Mouse (Mus musculus) cerebellum, adult 11 months (tissue): ENCODE measurements at regions not wholly inside any gene's neighbourhood (a gene's known extent, or its start where the extent isn't known, plus 50 kb on each side); places are given as distances from the start of the nearest gene placed in this dataset.

Source experiments
- DNase-seq: peaks from one replicate; pipeline ENCODE4 v3.0.0; 2022

- no peak for DNase-seq
These were observed 698.9 kb downstream of the Diaph3 start for GRCm38 (mm10) chr14:86441895-86442679.

GRCm38 (mm10) chr14:86437383-86437782, 703.7 kb downstream of the Diaph3 start:
- DNase-seq: no peak

GRCm38 (mm10) chr14:86435345-86435744, 705.7 kb downstream of the Diaph3 start:
- DNase-seq: no peak

- no peak for DNase-seq
These were observed 709.7 kb downstream of the Diaph3 start for GRCm38 (mm10) chr14:86431215-86431816.

- DNase-seq: no peak
These were observed 719.2 kb downstream of the Diaph3 start for GRCm38 (mm10) chr14:86421881-86422280.

- no peak for DNase-seq
These were observed 721.0 kb downstream of the Diaph3 start for GRCm38 (mm10) chr14:86419959-86420598.

GRCm38 (mm10) chr14:86396876-86397275, 744.2 kb downstream of the Diaph3 start:
- no peak for DNase-seq

- no peak for DNase-seq
These were observed 745.1 kb downstream of the Diaph3 start for GRCm38 (mm10) chr14:86395951-86396361.

GRCm38 (mm10) chr14:86395531-86395930, 745.5 kb downstream of the Diaph3 start:
- no peak for DNase-seq

GRCm38 (mm10) chr14:86395068-86395467, 746.0 kb downstream of the Diaph3 start:
- no peak for DNase-seq

- no peak for DNase-seq
These were observed 755.9 kb downstream of the Diaph3 start for GRCm38 (mm10) chr14:86385136-86385535.

- no peak for DNase-seq
These were observed 776.0 kb downstream of the Diaph3 start for GRCm38 (mm10) chr14:86365032-86365431.

- DNase-seq: no peak
These were observed 780.5 kb downstream of the Diaph3 start for GRCm38 (mm10) chr14:86360423-86361059.

- DNase-seq: no peak
These were observed 782.5 kb downstream of the Diaph3 start for GRCm38 (mm10) chr14:86358584-86358983.

GRCm38 (mm10) chr14:86350526-86350925, 790.5 kb downstream of the Diaph3 start:
- no peak for DNase-seq

GRCm38 (mm10) chr14:86339007-86339406, 802.0 kb downstream of the Diaph3 start:
- DNase-seq: no peak

GRCm38 (mm10) chr14:86337052-86337451, 804.0 kb downstream of the Diaph3 start:
- DNase-seq: no peak

GRCm38 (mm10) chr14:86335284-86335683, 805.8 kb downstream of the Diaph3 start:
- DNase-seq: no peak

- DNase-seq: no peak
These were observed 811.9 kb downstream of the Diaph3 start for GRCm38 (mm10) chr14:86329176-86329575.

- DNase-seq: no peak
These were observed 813.4 kb downstream of the Diaph3 start for GRCm38 (mm10) chr14:86327646-86328045.

- DNase-seq: no peak
These were observed 818.7 kb downstream of the Diaph3 start for GRCm38 (mm10) chr14:86322365-86322764.

- DNase-seq: no peak
These were observed 825.1 kb downstream of the Diaph3 start for GRCm38 (mm10) chr14:86315974-86316373.

GRCm38 (mm10) chr14:86308949-86309543, 832.0 kb downstream of the Diaph3 start:
- DNase-seq: no peak
